8 mouse cellular contexts compared by ENCODE assay signal in genomic region chr10:120477501-120477900, GRCm38 (mm10). TPM values are rescaled to one million over a fixed set of nuclear protein-coding genes. Genes with fewer than 3 reads are reported as not detected.
DNase-seq lines count a peak whose midpoint lies in the region; ATAC-seq lines count a peak whose summit lies in the region.

No protein-coding gene starts in this region.

- no peak for DNase-seq in heart, embryonic 10.5 days (ENCODE audit: low spot score)
- no peak for DNase-seq in heart, adult 18-20 months
- DNase-seq in adrenal gland, adult 18-20 months (ENCODE audit: low spot score in 2 of 2), result peak; percentile 21 to 37
- peak; percentile 33 for DNase-seq in forelimb bud, embryonic 11.5 days (ENCODE audit: low read depth, low spot score)
- DNase-seq in limb, embryonic 11.5 days (ENCODE audit: low spot score), result peak; percentile 67
- peak; percentile 63 for DNase-seq in neural tube, embryonic 10.5 days (ENCODE audit: extremely low spot score, low spot score)
- DNase-seq in thymus, postnatal 14 days, result no peak
- DNase-seq in left cerebral cortex, adult 18-20 months (ENCODE audit: low spot score in 2 of 2), result no peak

- H3K4me2 ChIP-seq in limb, embryonic 11.5 days (ENCODE audit: low read depth, severe bottlenecking), result peak overlapping the region; percentile 90

- H3K27ac ChIP-seq in heart, embryonic 10.5 days, result peak overlapping the region; percentile 99
- peak overlapping the region; percentile 99 for H3K27ac ChIP-seq in limb, embryonic 11.5 days (replicated peaks; ENCODE audit: low read depth, low read length)

- WGBS in heart, embryonic 10.5 days, result under 1% methylated on average over 21 of the region's 21 CpGs
- under 1% methylated on average over 21 of the region's 21 CpGs for WGBS in limb, embryonic 11.5 days

- peak overlapping the region; percentile 88 for H3K4me3 ChIP-seq in heart, embryonic 10.5 days
- peak overlapping the region; percentile 99 for H3K4me3 ChIP-seq in limb, embryonic 11.5 days (ENCODE audit: low read depth, low read length)

- peaks cover 18% of the 10 kb centered on the region for H3K4me1 ChIP-seq in heart, embryonic 10.5 days
- H3K4me1 ChIP-seq in limb, embryonic 11.5 days (ENCODE audit: control insufficient read depth, insufficient read depth, low read length), result peaks cover 6% of the 10 kb centered on the region; the same call in 1 of the 2 replicates

- H3K36me3 ChIP-seq in heart, embryonic 10.5 days, result no peaks in the 10 kb centered on the region
- H3K36me3 ChIP-seq in limb, embryonic 11.5 days (ENCODE audit: control insufficient read depth, insufficient read depth, low read length), result no peaks in the 10 kb centered on the region

- ATAC-seq in limb, embryonic 11.5 days (ENCODE audit: insufficient number of reproducible peaks, low FRiP score, low TSS enrichment, low read depth), result peak; percentile 10; the same call in 1 of the 2 replicates

- no peaks in the 10 kb centered on the region for H3K9me3 ChIP-seq in heart, embryonic 10.5 days
- no peaks in the 10 kb centered on the region for H3K9me3 ChIP-seq in limb, embryonic 11.5 days (ENCODE audit: control insufficient read depth, low read length)

- H3K27me3 ChIP-seq in heart, embryonic 10.5 days (ENCODE audit: insufficient read depth, poor library complexity, severe bottlenecking), result no peaks in the 10 kb centered on the region
- H3K27me3 ChIP-seq in limb, embryonic 11.5 days (ENCODE audit: control insufficient read depth, insufficient read depth, low read length), result no peaks in the 10 kb centered on the region

- H3K9ac ChIP-seq in limb, embryonic 11.5 days (ENCODE audit: low read length), result peak overlapping the region; percentile 100

RNA-seq across cellular contexts. Expression of gene Hmga2, which starts 1.2 kb away (rescaled TPM):
- polyA plus RNA-seq in heart, embryonic 10.5 days (2016; fragmentation: Nextera tagmentation; extraction: Ambion mirVana), result 33.2 and 82.1 TPM in 2 replicates
- not detected for total RNA-seq in heart, adult 18-20 months (2021)
- total RNA-seq in adrenal gland, adult 18-20 months (2021), result 1 to 10 TPM; 2.0 to 4.0 TPM
- polyA plus RNA-seq in limb, embryonic 11.5 days (2014; fragmentation: Nextera tagmentation; extraction: Ambion mirVana), result 179 and 195 TPM in 2 replicates
- under 1 TPM; 0.09 to 0.16 TPM for total RNA-seq in left cerebral cortex, adult 18-20 months (2021)

Comparison
In these comparisons a context has a peak if more than half of its experiments do, and no peak if none do; other contexts are left out.
1. DNase-seq: peak in adrenal gland, adult 18-20 months (2 of 2), forelimb bud, embryonic 11.5 days (single experiment), limb, embryonic 11.5 days (single experiment) and neural tube, embryonic 10.5 days (single experiment); none in heart, embryonic 10.5 days (single experiment), heart, adult 18-20 months (0 of 2), thymus, postnatal 14 days (single experiment) and left cerebral cortex, adult 18-20 months (0 of 2).